Mouse (Mus musculus) Patski (cell line): ENCODE measurements around the gene Gm20388. TPM values are rescaled to one million over a fixed set of nuclear protein-coding genes. Genes with fewer than 3 reads are reported as not detected.

Experiments used
- ATAC-seq: fragments of 100-300 bp; one replicate; pipeline ENCODE4 v1.8.0; 2021
- CTCF ChIA-PET: fragments of 350-600 bp; sonication (Branson Sonifier 250); formaldehyde crosslinking; loops from one replicate; lab custom pipeline; 2022; ENCODE audit warnings: inconsistent platforms; lab: Charles Lee
- POLR2A ChIA-PET: fragments of 350-600 bp; sonication (Branson Sonifier 250); formaldehyde crosslinking; loops from one replicate; lab custom pipeline; 2022; ENCODE audit warnings: antibody characterized with exemption, inconsistent platforms; lab: Charles Lee
- DNase-seq: peaks from one replicate; pipeline ENCODE4 v3.0.0-alpha.2; 2011; ENCODE audit warnings: low read depth, low spot score
- H3K27me3 ChIP-seq: fragments of 371-371 bp; one replicate; pipeline ENCODE4 v1.5.1; 2021
- CTCF ChIP-seq: fragments of 100-300 bp; IDR thresholded peaks from one replicate; pipeline ENCODE4 v1.5.1; 2021
- in situ Hi-C: fragments of 300-500 bp; cut with MboI; formaldehyde crosslinking; loops from 3 replicates; pipeline ENCODE4 v1.11.1; 2018; ENCODE audit warnings: low pct_unique_long_range_greater_than_20kb, mixed read lengths
- polyA plus RNA-seq: library from polyadenylated mRNA; unstranded; gene quantifications from one replicate; pipeline ENCODE4 v1.2.3, GENCODE M21; 2021

The Gm20388 gene
- polyA plus RNA-seq, 1 experiment from 2014 or later = 86.7 TPM

DNA sequence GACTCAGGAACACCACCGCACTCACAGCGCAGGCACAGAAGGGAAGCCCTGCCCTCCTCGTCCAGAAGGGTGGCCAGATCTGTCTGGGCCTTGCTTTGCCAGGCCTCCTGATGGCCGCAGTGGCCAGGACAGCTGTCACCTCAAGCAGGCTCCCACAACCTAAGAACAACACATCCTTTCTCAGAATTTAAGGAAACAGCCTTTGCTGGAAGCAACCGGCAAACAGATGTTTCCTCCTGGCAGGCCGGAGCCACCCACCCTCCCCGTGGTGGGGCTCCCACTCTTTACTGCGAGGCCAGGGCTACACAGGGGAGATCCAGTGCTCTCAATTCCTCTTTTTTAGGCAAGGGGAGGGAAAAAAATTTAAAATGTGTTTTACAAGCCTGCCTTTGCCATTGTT, 2754.6 kb downstream of the Gm20388 start:
- CTCF ChIA-PET = no interaction called here
- ATAC-seq (no peak), DNase-seq (no peak)
- POLR2A ChIA-PET = interaction anchor here (0.6 kb wide), 1 partner anchor 221 kb away, joined by 4 read pairs; no protein-coding TSS in a partner anchor
- TF ChIP-seq CTCF = no peak
- no peaks in the 10 kb centered on the region for H3K27me3 ChIP-seq
- in situ Hi-C loops = no loop called here

GRCm38 (mm10) chr8:122665667-122666316, 2755.2 kb downstream of the Gm20388 start:
- no peaks in the 10 kb centered on the region for H3K27me3 ChIP-seq
- in situ Hi-C loops = no loop called here
- no peak for TF ChIP-seq CTCF
- DNase-seq (no peak), ATAC-seq (no peak)
- POLR2A ChIA-PET = interaction anchor here (0.6 kb wide), 1 partner anchor 222 kb away, joined by 4 read pairs; no protein-coding TSS in a partner anchor
- CTCF ChIA-PET = no interaction called here

DNA sequence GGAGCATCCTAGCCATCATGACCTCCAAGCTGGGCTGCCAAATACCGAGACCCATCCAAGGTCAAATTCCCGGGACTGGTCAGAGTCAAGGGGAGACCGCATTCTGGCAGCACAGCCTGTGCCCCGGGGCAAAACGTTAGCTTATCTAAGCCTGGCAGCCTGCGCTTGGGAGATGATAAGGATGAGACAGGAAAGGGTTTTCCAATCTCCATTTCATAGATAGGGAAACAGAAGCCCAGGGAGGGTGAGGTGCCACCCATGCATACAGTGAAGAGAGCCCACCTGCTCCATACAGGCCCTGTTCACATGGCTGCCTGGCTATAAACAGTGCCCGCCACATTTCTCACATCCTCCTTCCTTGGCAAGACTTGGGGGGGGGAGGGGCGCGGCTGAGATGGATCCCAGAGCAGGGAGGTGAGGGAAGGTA, 2755.7 kb downstream of the Gm20388 start:
- ATAC-seq = no peak
- in situ Hi-C loops = no loop called here
- no peak for DNase-seq
- TF ChIP-seq CTCF = no peak
- H3K27me3 ChIP-seq = peaks cover 5% of the 10 kb centered on the region
- POLR2A ChIA-PET = no interaction called here
- CTCF ChIA-PET = no interaction called here

DNA sequence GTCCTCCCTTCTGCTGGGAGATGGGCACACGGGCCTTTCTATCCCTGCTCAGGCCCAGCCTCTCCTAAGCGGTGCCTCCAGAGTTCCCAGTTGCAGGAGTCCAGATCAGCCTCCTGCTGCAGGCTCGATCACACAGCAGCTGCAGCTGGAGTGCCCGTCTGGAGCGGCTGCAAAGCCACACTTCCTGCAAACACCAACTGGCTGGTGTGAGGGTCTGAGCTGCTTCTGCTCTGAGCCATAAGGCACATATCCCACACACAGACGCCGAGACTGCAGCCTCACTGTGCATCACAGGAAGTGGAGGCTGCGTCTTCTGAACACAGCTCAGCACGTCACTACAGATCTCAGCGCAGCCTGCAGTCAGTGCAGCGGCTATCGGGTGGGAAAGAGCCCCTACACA, 2756.2 kb downstream of the Gm20388 start:
- no peak for DNase-seq
- POLR2A ChIA-PET = no interaction called here

GRCm38 (mm10) chr8:122667854-122668253, 2757.2 kb downstream of the Gm20388 start:
- CTCF ChIA-PET = no interaction called here
- peaks cover 13% of the 10 kb centered on the region for H3K27me3 ChIP-seq
- TF ChIP-seq CTCF = no peak
- no peak for DNase-seq
- POLR2A ChIA-PET = no interaction called here
- in situ Hi-C loops = no loop called here
- ATAC-seq = no peak

More for the DNA sequence above, 2756.2 kb downstream of the Gm20388 start:
- CTCF ChIA-PET = no interaction called here
- peaks cover 8% of the 10 kb centered on the region for H3K27me3 ChIP-seq
- in situ Hi-C loops = no loop called here
- ATAC-seq = no peak
- TF ChIP-seq CTCF = no peak

- in situ Hi-C loops = no loop called here
- no peak for TF ChIP-seq CTCF
- DNase-seq (no peak), ATAC-seq (no peak)
- CTCF ChIA-PET = no interaction called here
- POLR2A ChIA-PET = no interaction called here
- peaks cover 16% of the 10 kb centered on the region for H3K27me3 ChIP-seq
Measured at GRCm38 (mm10) chr8:122669370-122669769, 2758.7 kb downstream of the Gm20388 start.

DNA sequence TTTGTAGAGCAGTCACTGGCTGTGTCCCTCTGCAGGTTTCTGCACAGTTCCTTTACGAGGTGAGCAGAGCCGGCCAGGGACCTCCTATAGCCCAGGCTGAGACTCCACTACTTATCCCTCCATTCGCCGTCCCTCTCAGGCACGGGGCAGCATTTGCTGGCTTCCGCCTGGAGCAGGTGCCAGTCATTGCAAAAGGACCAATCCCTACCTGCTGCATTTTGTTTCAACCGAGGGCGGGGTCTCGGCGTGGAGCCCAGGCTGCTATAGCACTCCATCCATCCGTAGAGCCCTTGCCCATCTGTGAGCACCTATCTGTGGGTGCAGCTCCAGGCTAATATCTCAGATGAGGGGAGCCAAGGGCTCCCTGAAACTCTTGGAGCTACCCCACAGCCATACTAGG, 2759.4 kb downstream of the Gm20388 start:
- H3K27me3 ChIP-seq = peaks cover 17% of the 10 kb centered on the region
- DNase-seq (no peak), ATAC-seq (no peak)
- in situ Hi-C loops = no loop called here
- ChIA-PET POLR2A (interaction anchor here (0.5 kb wide), 1 partner anchor 13 kb away, joined by 3 read pairs; no protein-coding TSS in a partner anchor), CTCF (no interaction called here)
- no peak for TF ChIP-seq CTCF

GRCm38 (mm10) chr8:122670718-122671117, 2760.1 kb downstream of the Gm20388 start:
- in situ Hi-C loops = no loop called here
- ChIA-PET POLR2A (no interaction called here), CTCF (no interaction called here)
- TF ChIP-seq CTCF = no peak
- H3K27me3 ChIP-seq = peaks cover 23% of the 10 kb centered on the region
- ATAC-seq = no peak
- no peak for DNase-seq

GRCm38 (mm10) chr8:122671894-122672293, 2761.3 kb downstream of the Gm20388 start:
- ATAC-seq (no peak), DNase-seq (no peak)
- H3K27me3 ChIP-seq = peaks cover 32% of the 10 kb centered on the region
- ChIA-PET POLR2A (no interaction called here), CTCF (no interaction called here)
- in situ Hi-C loops = no loop called here
- TF ChIP-seq CTCF = no peak

DNA sequence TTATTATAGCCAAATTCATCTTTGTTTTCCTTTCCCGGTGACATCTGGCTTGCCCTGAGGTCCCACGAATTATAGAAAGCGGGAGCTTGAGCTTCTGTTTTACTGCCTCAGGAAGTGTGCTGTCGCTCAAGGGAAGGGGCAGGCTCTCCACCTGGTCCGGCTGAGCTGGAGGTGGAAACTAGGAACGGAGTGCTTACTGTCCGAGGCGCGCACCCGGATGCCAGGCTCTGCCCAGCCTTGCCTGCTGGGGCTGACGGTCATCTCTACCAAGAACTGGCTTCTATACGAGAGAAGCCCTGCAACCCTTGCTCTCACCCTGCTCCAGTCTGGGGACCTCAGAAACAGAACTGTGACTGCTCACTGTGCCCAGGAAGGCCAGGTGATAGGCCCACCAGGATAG, 2763.3 kb downstream of the Gm20388 start:
- CTCF ChIA-PET = no interaction called here
- peaks cover 41% of the 10 kb centered on the region for H3K27me3 ChIP-seq
- no peak for ATAC-seq

DNA sequence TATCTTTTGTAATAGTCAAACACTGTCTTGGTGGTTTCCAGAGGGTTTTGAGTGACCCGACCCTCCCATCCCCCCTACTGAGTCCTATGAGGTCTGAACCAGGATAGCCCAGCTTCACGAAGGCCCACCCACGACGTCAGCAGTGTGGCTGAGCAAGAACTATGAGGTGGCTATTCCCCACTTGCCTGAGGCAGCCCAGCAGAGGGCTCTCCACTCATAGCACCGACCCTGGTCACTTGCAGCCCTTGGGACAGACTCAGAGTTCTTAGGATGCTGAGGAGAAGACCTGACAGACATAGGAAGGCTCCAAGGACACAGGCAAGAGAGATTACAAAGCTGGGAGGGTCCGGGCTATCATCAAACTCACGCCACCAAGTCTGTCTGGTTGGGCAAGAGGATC, 2764.4 kb downstream of the Gm20388 start:
- no peak for DNase-seq
- POLR2A ChIA-PET = no interaction called here
- TF ChIP-seq CTCF = no peak
- in situ Hi-C loops = loop anchor here (5.0 kb wide), 2 partner anchors 58 to 157 kb away; no protein-coding TSS in a partner anchor
- no peak for ATAC-seq
- peaks cover 49% of the 10 kb centered on the region for H3K27me3 ChIP-seq
- CTCF ChIA-PET = no interaction called here

More for the DNA sequence above, 2763.3 kb downstream of the Gm20388 start:
- POLR2A ChIA-PET = no interaction called here
- DNase-seq = no peak
- no peak for TF ChIP-seq CTCF
- in situ Hi-C loops = no loop called here
